Mouse (Mus musculus) brown adipose tissue, adult 24 weeks (tissue): Measurements from ENCODE around the gene Npas1. TPM values are rescaled to one million over a fixed set of nuclear protein-coding genes. Genes with fewer than 3 reads are reported as not detected.

ENCODE experiments used
- H3K27ac ChIP-seq: fragments of 200-500 bp; replicated peaks from 2 replicates; pipeline ENCODE4 v1.5.1; 2012; ENCODE audit warnings: low read depth, mild to moderate bottlenecking, low read length
- H3K4me1 ChIP-seq: fragments of 200-500 bp; 2 replicates; pipeline ENCODE4 v1.6.1; 2012; ENCODE audit warnings: low read length, mixed read lengths; ENCODE audit not compliant: control insufficient read depth, insufficient read depth, insufficient read length
- H3K4me3 ChIP-seq: fragments of 200-500 bp; 2 replicates; pipeline ENCODE4 v1.5.1; 2012; ENCODE audit warnings: low read depth, mild to moderate bottlenecking, low read length, moderate library complexity; ENCODE audit not compliant: insufficient read depth
- polyA plus RNA-seq: library from polyadenylated mRNA; stranded (reverse); fragments of >200 nt; gene quantifications from 2 replicates; pipeline ENCODE4 v1.2.4, GENCODE M21; 2012; ENCODE audit not compliant: missing spikeins, insufficient read depth, insufficient read length

The Npas1 gene
- polyA plus RNA-seq, result not detected in 2 replicates

GRCm38 (mm10) chr7:16477628-16478027, at the start of gene Npas1:
Npas1 (minus strand) TSS chr7:16477728.
- no peak within 1 kb of the TSS for H3K4me3 ChIP-seq
- H3K4me1 ChIP-seq, result no peaks in the 10 kb centered on the region
- no peak within 1 kb of the TSS for H3K27ac ChIP-seq

DNA sequence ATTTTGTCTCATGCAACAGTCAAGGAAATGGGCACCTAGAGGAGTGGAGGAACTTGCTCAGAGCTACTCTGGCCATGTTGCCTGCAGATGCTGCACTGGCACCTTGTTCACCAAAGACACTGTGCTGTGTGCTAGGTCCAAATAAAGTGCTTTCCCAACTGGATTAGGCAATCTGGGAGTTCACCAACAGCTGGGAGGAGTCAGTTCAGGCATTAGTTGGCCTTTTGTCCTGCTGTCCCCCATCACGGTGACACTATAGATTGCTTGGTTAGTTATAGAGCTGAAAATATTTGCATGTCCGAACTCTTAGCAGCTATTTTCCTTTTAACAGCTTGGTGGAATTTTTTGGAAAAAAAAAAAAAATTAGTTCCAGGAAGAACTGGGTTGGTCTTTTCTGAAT, 48.5 kb upstream of the Npas1 start:
- H3K27ac ChIP-seq, result no peak overlapping the region
- H3K4me3 ChIP-seq, result no peak overlapping the region
- H3K4me1 ChIP-seq, result no peaks in the 10 kb centered on the region; the same call in 1 of the 2 replicates

DNA sequence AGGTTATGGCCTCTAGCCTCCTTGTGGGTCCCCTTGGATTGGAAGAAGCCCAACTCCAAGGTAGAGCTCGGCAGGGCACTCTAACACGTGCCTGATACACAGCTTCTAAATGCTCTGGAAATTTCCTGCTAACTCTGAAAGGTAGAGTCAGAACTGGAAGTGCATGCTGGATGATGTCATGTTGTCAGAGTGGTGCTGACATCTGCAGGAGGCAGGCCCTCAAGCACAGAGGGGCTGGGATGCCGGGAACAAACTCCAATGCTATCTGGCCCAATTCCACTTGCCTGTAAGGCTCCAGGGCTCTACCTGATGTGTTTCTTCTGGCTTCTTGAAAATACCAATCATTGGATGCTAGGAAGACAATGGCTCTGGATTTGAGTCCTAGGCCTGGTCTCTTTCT, 47.9 kb upstream of the Npas1 start:
- Histone ChIP-seq H3K27ac (no peak overlapping the region), H3K4me1 (no peaks in the 10 kb centered on the region; the same call in 1 of the 2 replicates)

GRCm38 (mm10) chr7:16524308-16524707, 46.8 kb upstream of the Npas1 start:
- Histone ChIP-seq H3K27ac (no peak overlapping the region), H3K4me3 (no peak overlapping the region)

More for the DNA sequence above, 47.9 kb upstream of the Npas1 start:
- H3K4me3 ChIP-seq, result no peak overlapping the region

GRCm38 (mm10) chr7:16519310-16519709, 41.8 kb upstream of the Npas1 start:
- Histone ChIP-seq H3K4me1 (no peaks in the 10 kb centered on the region; the same call in 1 of the 2 replicates), H3K4me3 (no peak overlapping the region), H3K27ac (no peak overlapping the region)

More at GRCm38 (mm10) chr7:16524308-16524707, 46.8 kb upstream of the Npas1 start:
- H3K4me1 ChIP-seq, result no peaks in the 10 kb centered on the region; the same call in 1 of the 2 replicates

- no peaks in the 10 kb centered on the region for H3K4me1 ChIP-seq
- no peak overlapping the region for H3K27ac ChIP-seq
- no peak overlapping the region for H3K4me3 ChIP-seq
Observed at GRCm38 (mm10) chr7:16517198-16517597, 39.7 kb upstream of the Npas1 start.

GRCm38 (mm10) chr7:16507284-16507683, 29.8 kb upstream of the Npas1 start:
- H3K4me1 ChIP-seq, result no peaks in the 10 kb centered on the region
- no peak overlapping the region for H3K27ac ChIP-seq
- no peak overlapping the region for H3K4me3 ChIP-seq

DNA sequence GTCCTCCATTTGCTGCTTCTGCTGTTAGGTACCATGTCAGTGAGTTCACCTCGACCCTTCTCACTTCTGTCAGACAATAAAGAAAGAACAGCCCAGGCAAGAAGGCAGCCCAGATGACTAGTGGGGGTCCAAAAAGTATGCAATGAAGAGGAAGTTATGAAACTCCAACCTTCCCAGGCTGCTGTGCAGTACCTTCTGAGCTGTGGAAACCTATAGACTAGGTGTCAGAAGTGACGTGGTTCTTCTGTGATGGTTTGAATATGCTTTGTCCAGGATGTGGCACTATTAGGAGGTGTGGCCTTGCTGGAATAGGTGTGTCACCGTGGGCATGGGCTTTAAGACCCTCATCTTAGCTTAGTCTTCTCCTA, 27.7 kb upstream of the Npas1 start:
- Histone ChIP-seq H3K27ac (no peak overlapping the region), H3K4me3 (no peak overlapping the region), H3K4me1 (no peaks in the 10 kb centered on the region)

GRCm38 (mm10) chr7:16504573-16505225, 27.2 kb upstream of the Npas1 start:
- Histone ChIP-seq H3K27ac (no peak overlapping the region), H3K4me3 (no peak overlapping the region), H3K4me1 (no peaks in the 10 kb centered on the region)

GRCm38 (mm10) chr7:16501571-16501970, 24.0 kb upstream of the Npas1 start:
- Histone ChIP-seq H3K4me3 (no peak overlapping the region), H3K4me1 (no peaks in the 10 kb centered on the region)

GRCm38 (mm10) chr7:16499671-16500104, 22.2 kb upstream of the Npas1 start:
- Histone ChIP-seq H3K27ac (no peak overlapping the region), H3K4me1 (no peaks in the 10 kb centered on the region), H3K4me3 (no peak overlapping the region)

More at GRCm38 (mm10) chr7:16501571-16501970, 24.0 kb upstream of the Npas1 start:
- H3K27ac ChIP-seq, result no peak overlapping the region

- Histone ChIP-seq H3K4me1 (no peaks in the 10 kb centered on the region), H3K4me3 (no peak overlapping the region), H3K27ac (no peak overlapping the region)
Observed at GRCm38 (mm10) chr7:16496260-16496659, 18.7 kb upstream of the Npas1 start.

- no peak overlapping the region for H3K4me3 ChIP-seq
- H3K27ac ChIP-seq, result no peak overlapping the region
- no peaks in the 10 kb centered on the region for H3K4me1 ChIP-seq
Observed at GRCm38 (mm10) chr7:16493361-16493760, 15.8 kb upstream of the Npas1 start.

DNA sequence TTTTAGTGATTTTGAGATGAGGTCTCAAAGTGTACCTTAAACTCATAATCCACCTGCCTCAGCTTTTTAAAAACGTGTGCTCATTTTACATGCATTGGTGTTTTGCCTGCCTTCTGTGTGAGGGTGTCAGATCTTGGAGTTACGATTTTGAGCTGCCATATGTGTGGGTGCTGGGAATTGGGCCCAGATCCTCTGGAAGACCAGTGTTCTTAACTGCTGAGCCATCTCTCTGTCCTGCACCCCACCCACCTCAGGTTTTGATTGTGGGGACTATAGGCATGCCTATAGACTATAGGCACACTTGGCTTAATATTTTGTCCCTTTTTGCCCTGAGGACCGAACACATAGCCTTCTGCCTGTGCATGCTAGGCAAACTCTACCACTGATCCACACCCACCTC, 14.7 kb upstream of the Npas1 start:
- Histone ChIP-seq H3K4me1 (no peaks in the 10 kb centered on the region), H3K4me3 (no peak overlapping the region), H3K27ac (no peak overlapping the region)

- Histone ChIP-seq H3K4me1 (no peaks in the 10 kb centered on the region), H3K4me3 (no peak overlapping the region), H3K27ac (no peak overlapping the region)
Observed at GRCm38 (mm10) chr7:16491759-16492158, 14.2 kb upstream of the Npas1 start.

DNA sequence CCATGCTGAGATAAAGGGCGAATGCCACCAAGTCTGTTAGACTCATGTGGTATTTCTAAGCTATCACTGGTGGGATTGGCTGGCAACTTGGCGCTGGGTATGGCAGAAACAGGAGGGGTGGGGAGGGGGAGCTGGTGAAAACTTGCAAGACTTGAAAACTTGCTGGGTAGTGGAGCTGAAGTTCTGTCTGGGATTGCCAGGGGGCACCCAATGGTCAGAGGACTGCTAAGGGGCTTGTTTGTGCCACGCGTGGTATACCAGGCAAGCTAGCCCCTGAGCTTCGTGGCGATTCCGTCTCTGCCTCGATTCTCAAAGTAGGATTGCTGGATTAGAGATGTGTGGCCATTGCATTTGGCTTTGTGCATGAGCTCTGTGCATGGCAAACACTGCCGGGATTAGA, 12.4 kb upstream of the Npas1 start:
- Histone ChIP-seq H3K27ac (no peak overlapping the region), H3K4me1 (no peaks in the 10 kb centered on the region), H3K4me3 (no peak overlapping the region)
